Mouse (Mus musculus) urinary bladder, adult 18-20 months (tissue): Measurements from ENCODE around the gene Rbfox2.

Experiments
- DNase-seq, 2 experiments: peaks; one replicate each; pipeline ENCODE4 v3.0.0; 2022; ENCODE audit warnings: low spot score in 2 of 2, mixed read lengths in 2 of 2

The Rbfox2 gene

GRCm38 (mm10) chr15:77031271-77031670 is 275.5 kb downstream of the Rbfox2 start:
- DNase-seq, result no peak

DNA sequence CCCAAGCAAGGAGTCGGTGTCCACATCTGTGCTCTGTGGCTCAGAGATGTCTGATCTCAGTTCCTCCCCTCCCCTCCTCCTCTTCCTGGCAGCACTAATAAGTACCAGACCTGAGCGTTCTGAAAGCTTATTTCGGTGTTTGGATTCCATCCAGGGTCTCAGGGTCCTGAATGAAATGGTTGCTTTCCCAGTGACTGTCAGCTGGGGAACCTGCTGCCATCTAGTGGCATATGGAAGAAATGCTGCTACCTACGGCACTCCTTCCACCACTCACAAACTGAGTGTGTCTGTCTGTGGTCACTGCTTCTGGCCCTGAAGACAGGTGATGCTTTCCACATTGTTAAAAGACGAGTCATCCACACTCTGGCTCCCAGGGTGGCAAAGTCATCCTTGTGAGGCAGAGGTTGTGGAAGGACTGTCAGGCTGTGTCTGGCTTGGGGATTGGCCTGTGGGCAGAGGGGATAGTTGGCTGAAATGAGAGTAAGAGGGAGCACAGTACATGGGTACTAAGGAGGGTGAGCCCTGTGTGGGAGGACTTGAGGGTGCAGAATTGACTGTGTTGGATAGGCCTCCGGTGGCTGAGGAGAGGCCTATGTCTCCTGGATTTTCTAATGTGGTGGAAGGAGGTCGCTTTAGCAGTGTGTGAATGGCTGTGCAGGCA is 277.3 kb downstream of the Rbfox2 start:
- peak in 1 of 2 experiments; percentile 25 for DNase-seq
